Mouse (Mus musculus): ENCODE measurements around the gene Tet3. TPM values are rescaled to one million over a fixed set of nuclear protein-coding genes. Genes with fewer than 3 reads are reported as not detected.

Gene Tet3
- polyA plus RNA-seq, 1 experiment from 2014 or later: 63.1 TPM

DNA sequence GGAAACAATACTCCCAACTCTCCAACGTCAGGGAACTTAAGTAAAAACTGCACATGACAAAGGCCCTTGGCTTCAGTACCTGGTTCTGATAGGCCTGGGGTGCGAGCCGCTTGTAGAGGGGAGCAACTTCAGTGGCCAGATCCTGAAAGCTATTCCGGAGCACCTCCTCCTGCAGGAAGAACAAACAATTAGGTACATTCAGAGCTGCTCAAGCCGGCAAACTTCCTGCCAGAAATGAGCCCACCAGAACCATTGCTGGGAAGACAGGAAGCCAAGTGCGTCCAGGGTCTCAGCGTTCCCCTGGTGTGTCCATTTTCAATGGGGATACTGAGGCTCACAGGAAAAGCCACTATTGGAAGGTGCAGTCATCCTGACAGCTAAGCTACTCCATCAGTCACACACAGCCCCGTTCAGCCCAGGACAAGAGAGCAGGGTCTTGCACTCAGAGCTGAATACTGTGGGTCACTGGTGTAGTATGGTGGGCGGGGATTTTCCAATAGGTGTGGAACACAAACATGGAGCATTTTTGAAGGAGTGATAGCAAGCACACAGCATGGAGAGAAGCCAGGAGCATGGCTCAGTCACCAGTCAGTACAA is 85.1 kb downstream of the Tet3 start:
- no peak overlapping the region for H3K4me2 ChIP-seq (replicated peaks)
- H3K36me3 ChIP-seq: peaks cover 100% of the 10 kb centered on the region
- H3K27ac ChIP-seq: no peak overlapping the region
- no peaks in the 10 kb centered on the region for H3K9me3 ChIP-seq
- H3K4me1 ChIP-seq: no peaks in the 10 kb centered on the region
- 91% methylated on average over 9 of the region's 9 CpGs for WGBS
- no peaks in the 10 kb centered on the region for H3K27me3 ChIP-seq
- H3K9ac ChIP-seq: no peak overlapping the region
- H3K4me3 ChIP-seq: no peak overlapping the region
- ATAC-seq (ENCODE audit: low FRiP score, low read depth): no peak

- Histone ChIP-seq H3K9ac (no peak overlapping the region), H3K27me3 (no peaks in the 10 kb centered on the region), H3K4me1 (no peaks in the 10 kb centered on the region), H3K27ac (no peak overlapping the region), H3K4me2 (replicated peaks) (no peak overlapping the region), H3K4me3 (no peak overlapping the region), H3K9me3 (no peaks in the 10 kb centered on the region), H3K36me3 (peaks cover 99% of the 10 kb centered on the region)
- 87% methylated on average over 3 of the region's 3 CpGs for WGBS
- no peak for ATAC-seq (ENCODE audit: low FRiP score, low read depth)
Measured at GRCm38 (mm10) chr6:83371350-83371749, 87.5 kb downstream of the Tet3 start.

GRCm38 (mm10) chr6:83370316-83370965 is 88.4 kb downstream of the Tet3 start:
- no peak; the same call in 1 of the 2 replicates for ATAC-seq (ENCODE audit: low FRiP score, low read depth)
- Histone ChIP-seq H3K4me1 (no peaks in the 10 kb centered on the region), H3K4me2 (replicated peaks) (no peak overlapping the region), H3K9me3 (no peaks in the 10 kb centered on the region), H3K4me3 (no peak overlapping the region), H3K27ac (no peak overlapping the region), H3K36me3 (peaks cover 94% of the 10 kb centered on the region), H3K27me3 (no peaks in the 10 kb centered on the region), H3K9ac (no peak overlapping the region)
- WGBS: 91% methylated on average over 21 of the region's 21 CpGs

GRCm38 (mm10) chr6:83363075-83363474 is 95.8 kb downstream of the Tet3 start:
- 90% methylated on average over 12 of the region's 12 CpGs for WGBS
- no peaks in the 10 kb centered on the region for H3K4me1 ChIP-seq
- no peak overlapping the region for H3K27ac ChIP-seq
- no peak overlapping the region for H3K4me3 ChIP-seq
- no peaks in the 10 kb centered on the region for H3K27me3 ChIP-seq
- no peak overlapping the region for H3K4me2 ChIP-seq (replicated peaks)
- peaks cover 81% of the 10 kb centered on the region for H3K36me3 ChIP-seq
- no peaks in the 10 kb centered on the region for H3K9me3 ChIP-seq
- no peak for ATAC-seq (ENCODE audit: low FRiP score, low read depth)
- no peak overlapping the region for H3K9ac ChIP-seq

GRCm38 (mm10) chr6:83361523-83362248 is 97.2 kb downstream of the Tet3 start:
- 79% methylated on average over 11 of the region's 11 CpGs for WGBS
- no peaks in the 10 kb centered on the region for H3K9me3 ChIP-seq
- H3K9ac ChIP-seq: no peak overlapping the region
- H3K4me3 ChIP-seq: no peak overlapping the region
- peaks cover 70% of the 10 kb centered on the region for H3K36me3 ChIP-seq
- no peaks in the 10 kb centered on the region for H3K4me1 ChIP-seq
- ATAC-seq (ENCODE audit: low FRiP score, low read depth): no peak
- H3K27ac ChIP-seq: no peak overlapping the region
- no peaks in the 10 kb centered on the region for H3K27me3 ChIP-seq
- no peak overlapping the region for H3K4me2 ChIP-seq (replicated peaks)

GRCm38 (mm10) chr6:83357436-83357835 is 101.4 kb downstream of the Tet3 start:
- Histone ChIP-seq H3K4me3 (no peak overlapping the region), H3K9ac (no peak overlapping the region), H3K27me3 (no peaks in the 10 kb centered on the region), H3K27ac (no peak overlapping the region), H3K4me2 (replicated peaks) (no peak overlapping the region), H3K9me3 (no peaks in the 10 kb centered on the region), H3K4me1 (no peaks in the 10 kb centered on the region), H3K36me3 (peaks cover 72% of the 10 kb centered on the region)
- no peak for ATAC-seq (ENCODE audit: low FRiP score, low read depth)
- 86% methylated on average over 10 of the region's 10 CpGs for WGBS

GRCm38 (mm10) chr6:83356569-83357138 is 102.2 kb downstream of the Tet3 start:
- Histone ChIP-seq H3K4me3 (no peak overlapping the region), H3K9ac (no peak overlapping the region), H3K9me3 (no peaks in the 10 kb centered on the region), H3K27me3 (no peaks in the 10 kb centered on the region), H3K27ac (no peak overlapping the region), H3K4me1 (no peaks in the 10 kb centered on the region), H3K4me2 (replicated peaks) (no peak overlapping the region), H3K36me3 (peaks cover 67% of the 10 kb centered on the region)
- peak; percentile 55 for ATAC-seq (ENCODE audit: low FRiP score, low read depth)
- 24% methylated on average over 7 of the region's 7 CpGs for WGBS

GRCm38 (mm10) chr6:83354856-83355781 is 103.8 kb downstream of the Tet3 start:
- H3K4me2 ChIP-seq (replicated peaks): no peak overlapping the region
- H3K9me3 ChIP-seq: no peaks in the 10 kb centered on the region
- no peak overlapping the region for H3K27ac ChIP-seq
- H3K27me3 ChIP-seq: no peaks in the 10 kb centered on the region
- no peak for ATAC-seq (ENCODE audit: low FRiP score, low read depth)
- H3K9ac ChIP-seq: no peak overlapping the region
- 80% methylated on average over 9 of the region's 9 CpGs for WGBS
- peaks cover 4% of the 10 kb centered on the region for H3K4me1 ChIP-seq
- peaks cover 53% of the 10 kb centered on the region for H3K36me3 ChIP-seq
- H3K4me3 ChIP-seq: no peak overlapping the region

DNA sequence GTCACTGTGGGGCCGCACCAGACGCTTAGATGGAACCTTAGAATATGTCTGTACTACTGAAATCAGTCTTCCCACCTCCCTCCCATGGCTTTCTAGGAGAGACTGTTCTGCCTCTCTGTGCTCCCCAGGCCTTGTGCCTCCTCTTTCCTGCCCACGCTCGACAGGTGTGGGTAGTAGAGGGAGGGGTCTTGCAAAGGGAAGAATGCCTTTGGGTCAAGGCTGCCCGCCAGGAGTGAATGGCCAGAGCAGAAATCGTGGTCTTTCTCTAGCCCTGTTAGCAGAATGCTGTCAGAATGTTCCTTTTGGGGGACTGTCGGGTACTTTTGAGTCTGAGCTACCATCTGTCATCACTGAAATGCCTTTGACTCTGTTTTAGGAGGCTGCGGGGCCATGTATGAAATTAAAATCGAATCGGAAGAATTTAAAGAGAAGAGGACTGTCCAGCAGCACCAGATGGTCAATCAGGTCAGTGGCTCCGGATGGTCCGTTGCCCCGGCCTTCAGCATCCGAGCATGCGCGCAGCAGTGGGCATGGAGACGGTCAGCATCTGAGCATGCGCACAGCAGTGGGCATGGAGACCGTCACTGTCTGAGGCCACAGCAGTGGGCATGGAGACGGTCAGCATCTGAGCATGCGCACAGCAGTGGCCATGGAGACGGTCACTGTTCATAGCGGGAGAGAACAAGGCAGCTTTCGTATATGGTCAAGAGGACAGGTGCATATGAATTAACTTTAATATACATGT is 106.0 kb downstream of the Tet3 start:
- no peaks in the 10 kb centered on the region for H3K9me3 ChIP-seq
- no peak overlapping the region for H3K27ac ChIP-seq
- no peak overlapping the region for H3K4me3 ChIP-seq
- peaks cover 33% of the 10 kb centered on the region for H3K36me3 ChIP-seq
- H3K4me1 ChIP-seq: peaks cover 15% of the 10 kb centered on the region
- 93% methylated on average over 24 of the region's 24 CpGs for WGBS
- ATAC-seq (ENCODE audit: low FRiP score, low read depth): no peak
- H3K9ac ChIP-seq: no peak overlapping the region
- H3K27me3 ChIP-seq: no peaks in the 10 kb centered on the region
- no peak overlapping the region for H3K4me2 ChIP-seq (replicated peaks)

- Histone ChIP-seq H3K27me3 (no peaks in the 10 kb centered on the region), H3K4me3 (no peak overlapping the region), H3K27ac (no peak overlapping the region), H3K4me2 (replicated peaks) (no peak overlapping the region), H3K4me1 (peaks cover 15% of the 10 kb centered on the region), H3K9ac (no peak overlapping the region), H3K36me3 (peaks cover 35% of the 10 kb centered on the region), H3K9me3 (no peaks in the 10 kb centered on the region)
- WGBS: 79% methylated on average over 7 of the region's 7 CpGs
- no peak for ATAC-seq (ENCODE audit: low FRiP score, low read depth)
Measured at GRCm38 (mm10) chr6:83351490-83352160, 107.3 kb downstream of the Tet3 start.

Measured in limb, embryonic 13.5 days (tissue).